In genomic region chr9:106341313-106341686, GRCm38 (mm10) we compare ENCODE assay signal across 16 mouse cellular contexts. TPM values are rescaled to one million over a fixed set of nuclear protein-coding genes. Genes with fewer than 3 reads are reported as not detected.
DNase-seq lines count a peak whose midpoint lies in the region; ATAC-seq lines count a peak whose summit lies in the region.
"Had no signal": no experiment of that assay in that cellular context is flagged by ENCODE, and none has a peak within 500 bp of the region (broad histone marks: within the 10 kb centered on the region; RNA-seq: fewer than 3 reads in every experiment).

No protein-coding gene starts in this region.

- H3K27me3 ChIP-seq in embryonic facial prominence, embryonic 14.5 days (replicated peaks; ENCODE audit: control insufficient read depth, insufficient read depth, low read length), result no peaks in the 10 kb centered on the region
- H3K27me3 ChIP-seq in stomach, embryonic 14.5 days (ENCODE audit: control insufficient read depth, insufficient read depth, low read length), result no peaks in the 10 kb centered on the region
- no peaks in the 10 kb centered on the region for H3K27me3 ChIP-seq in midbrain, embryonic 14.5 days (ENCODE audit: control insufficient read depth, insufficient read depth, low read length)
- H3K27me3 ChIP-seq: forebrain, embryonic 12.5 days had no signal

- peak overlapping the region; percentile 30; the same call in 1 of the 2 replicates for H3K9ac ChIP-seq in embryonic facial prominence, embryonic 14.5 days (ENCODE audit: low read depth, low read length)
- H3K9ac ChIP-seq in stomach, embryonic 14.5 days (replicated peaks; ENCODE audit: low read depth, low read length), result no peak overlapping the region
- no peak overlapping the region for H3K9ac ChIP-seq in midbrain, embryonic 14.5 days (replicated peaks; ENCODE audit: low read length)
- H3K9ac ChIP-seq: forebrain, embryonic 12.5 days; liver, postnatal 0 days had no signal

- WGBS in embryonic facial prominence, embryonic 14.5 days, result 24% methylated on average over 3 of the region's 3 CpGs
- 44% methylated on average over 3 of the region's 3 CpGs for WGBS in stomach, embryonic 14.5 days
- 84% methylated on average over 3 of the region's 3 CpGs for WGBS in midbrain, embryonic 14.5 days

- peaks cover 80% of the 10 kb centered on the region for H3K4me1 ChIP-seq in embryonic facial prominence, embryonic 14.5 days (ENCODE audit: control insufficient read depth, insufficient read depth, low read length)
- peaks cover 55% of the 10 kb centered on the region for H3K4me1 ChIP-seq in stomach, embryonic 14.5 days (ENCODE audit: control insufficient read depth, insufficient read depth, low read length)
- peaks cover 30% of the 10 kb centered on the region for H3K4me1 ChIP-seq in midbrain, embryonic 14.5 days (ENCODE audit: control insufficient read depth, insufficient read depth, low read length)

- H3K27ac ChIP-seq in embryonic facial prominence, embryonic 14.5 days (replicated peaks; ENCODE audit: low read depth, low read length), result peak overlapping the region; percentile 95
- peak overlapping the region; percentile 82 for H3K27ac ChIP-seq in stomach, embryonic 14.5 days (ENCODE audit: low read length)
- H3K27ac ChIP-seq in midbrain, embryonic 14.5 days (replicated peaks; ENCODE audit: low read depth, low read length), result no peak overlapping the region
- H3K27ac ChIP-seq: gastrocnemius, adult 2 months had no signal

- ATAC-seq in embryonic facial prominence, embryonic 14.5 days (ENCODE audit: low read depth), result no peak
- no peak for ATAC-seq in stomach, embryonic 14.5 days (ENCODE audit: insufficient number of reproducible peaks, insufficient read depth, low FRiP score, low read depth)
- no peak for ATAC-seq in midbrain, embryonic 14.5 days (ENCODE audit: low FRiP score, low TSS enrichment)
- ATAC-seq: inflammation-experienced regulatory T-cells, adult 6 months; liver, postnatal 0 days had no signal

- no peak overlapping the region for H3K4me3 ChIP-seq in embryonic facial prominence, embryonic 14.5 days (ENCODE audit: low read depth, low read length)
- no peak overlapping the region for H3K4me3 ChIP-seq in stomach, embryonic 14.5 days (ENCODE audit: low read depth, low read length)
- H3K4me3 ChIP-seq in midbrain, embryonic 14.5 days (replicated peaks; ENCODE audit: low read depth, low read length), result no peak overlapping the region
- H3K4me3 ChIP-seq: forebrain, embryonic 12.5 days; gastrocnemius, adult 2 months had no signal

- H3K36me3 ChIP-seq in embryonic facial prominence, embryonic 14.5 days (ENCODE audit: control insufficient read depth, insufficient read depth, low read length), result no peaks in the 10 kb centered on the region
- no peaks in the 10 kb centered on the region for H3K36me3 ChIP-seq in stomach, embryonic 14.5 days (ENCODE audit: control insufficient read depth, insufficient read depth, low read length)
- no peaks in the 10 kb centered on the region for H3K36me3 ChIP-seq in midbrain, embryonic 14.5 days (ENCODE audit: control insufficient read depth, insufficient read depth, low read length)
- H3K36me3 ChIP-seq: forebrain, embryonic 12.5 days had no signal

- H3K4me2 ChIP-seq in embryonic facial prominence, embryonic 14.5 days (ENCODE audit: low read depth, low read length), result no peak overlapping the region
- no peak overlapping the region for H3K4me2 ChIP-seq in stomach, embryonic 14.5 days (replicated peaks; ENCODE audit: low read depth, low read length)
- H3K4me2 ChIP-seq in midbrain, embryonic 14.5 days (ENCODE audit: low read length), result no peak overlapping the region
- H3K4me2 ChIP-seq: forebrain, embryonic 12.5 days; midbrain, embryonic 11.5 days had no signal

- DNase-seq in kidney, adult 11 months, result peak; percentile 55
- DNase-seq in kidney, adult 18-20 months, result no peak
- DNase-seq in embryonic facial prominence, embryonic 14.5 days (ENCODE audit: low spot score), result no peak
- peak; percentile 52 for DNase-seq in kidney, postnatal 10 days
- DNase-seq in yolk sac, embryonic 10.5 days (ENCODE audit: low spot score), result no peak
- no peak for DNase-seq in right cerebral cortex, postnatal 14 days
- no peak for DNase-seq in midbrain, embryonic 14.5 days
- DNase-seq: adrenal gland, adult 2 months; gastrocnemius, adult 2 months; liver, postnatal 0 days; right cerebral cortex, adult 18-20 months; thymus, postnatal 25 days had no signal

- no peaks in the 10 kb centered on the region for H3K9me3 ChIP-seq in embryonic facial prominence, embryonic 14.5 days (ENCODE audit: control insufficient read depth, low read length)
- no peaks in the 10 kb centered on the region for H3K9me3 ChIP-seq in stomach, embryonic 14.5 days (ENCODE audit: control insufficient read depth, low read depth, low read length)
- H3K9me3 ChIP-seq in midbrain, embryonic 14.5 days (ENCODE audit: control insufficient read depth, low read length), result no peaks in the 10 kb centered on the region
- H3K9me3 ChIP-seq: forebrain, embryonic 12.5 days had no signal

RNA-seq across cellular contexts. Expression of gene Dusp7, which starts 27.1 kb away (rescaled TPM):
- 44.0 and 48.4 TPM in 2 replicates for polyA plus RNA-seq in embryonic facial prominence, embryonic 14.5 days (2014; fragmentation: Nextera tagmentation; extraction: Ambion mirVana)
- 22.4 and 24.9 TPM in 2 replicates for polyA plus RNA-seq in stomach, embryonic 14.5 days (2014; fragmentation: Nextera tagmentation; extraction: Ambion mirVana)
- polyA plus RNA-seq in midbrain, embryonic 14.5 days (2014; fragmentation: Nextera tagmentation; extraction: Ambion mirVana), result 16.2 and 19.9 TPM in 2 replicates

Comparison
In these comparisons a context has a peak if more than half of its experiments do, and no peak if none do; other contexts are left out.
1. DNase-seq: peak in kidney, adult 11 months (single experiment) and kidney, postnatal 10 days (single experiment); none in kidney, adult 18-20 months (single experiment), embryonic facial prominence, embryonic 14.5 days (single experiment), yolk sac, embryonic 10.5 days (single experiment), right cerebral cortex, postnatal 14 days (single experiment) and midbrain, embryonic 14.5 days (single experiment).